Mouse (Mus musculus): ENCODE data around the gene Parp6.

DNA sequence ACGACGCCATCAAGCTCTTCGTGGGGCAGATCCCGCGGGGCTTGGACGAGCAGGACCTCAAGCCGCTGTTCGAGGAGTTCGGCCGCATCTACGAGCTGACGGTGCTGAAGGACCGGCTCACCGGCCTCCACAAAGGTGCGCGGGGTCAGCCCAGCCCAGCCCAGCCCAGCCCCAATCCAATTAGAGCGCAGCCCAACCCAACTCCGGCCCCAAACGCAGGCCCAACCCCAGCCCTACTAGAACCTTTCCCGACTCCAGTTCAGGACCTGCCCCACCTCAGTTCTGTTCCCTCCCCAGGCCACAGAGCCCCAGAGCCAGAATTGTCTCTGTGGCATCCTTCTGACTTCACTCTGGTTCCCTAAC lies 38.6 kb upstream of the Parp6 start:
- TF ChIP-seq CTCF (IDR thresholded peaks at IDR 0.05; ENCODE audit: borderline replicate concordance, control insufficient read depth, extremely low read depth, insufficient read depth, low read length, poor library complexity), result no peak
- TF ChIP-seq POLR2A (IDR thresholded peaks at IDR 0.05; ENCODE audit: control insufficient read depth, extremely low read depth, insufficient read depth, low read length, poor library complexity), result no peak

Measured in thymus, adult 2 months (tissue).